Mouse (Mus musculus): Measurements from ENCODE around the gene Gsap.

Gene Gsap

DNA sequence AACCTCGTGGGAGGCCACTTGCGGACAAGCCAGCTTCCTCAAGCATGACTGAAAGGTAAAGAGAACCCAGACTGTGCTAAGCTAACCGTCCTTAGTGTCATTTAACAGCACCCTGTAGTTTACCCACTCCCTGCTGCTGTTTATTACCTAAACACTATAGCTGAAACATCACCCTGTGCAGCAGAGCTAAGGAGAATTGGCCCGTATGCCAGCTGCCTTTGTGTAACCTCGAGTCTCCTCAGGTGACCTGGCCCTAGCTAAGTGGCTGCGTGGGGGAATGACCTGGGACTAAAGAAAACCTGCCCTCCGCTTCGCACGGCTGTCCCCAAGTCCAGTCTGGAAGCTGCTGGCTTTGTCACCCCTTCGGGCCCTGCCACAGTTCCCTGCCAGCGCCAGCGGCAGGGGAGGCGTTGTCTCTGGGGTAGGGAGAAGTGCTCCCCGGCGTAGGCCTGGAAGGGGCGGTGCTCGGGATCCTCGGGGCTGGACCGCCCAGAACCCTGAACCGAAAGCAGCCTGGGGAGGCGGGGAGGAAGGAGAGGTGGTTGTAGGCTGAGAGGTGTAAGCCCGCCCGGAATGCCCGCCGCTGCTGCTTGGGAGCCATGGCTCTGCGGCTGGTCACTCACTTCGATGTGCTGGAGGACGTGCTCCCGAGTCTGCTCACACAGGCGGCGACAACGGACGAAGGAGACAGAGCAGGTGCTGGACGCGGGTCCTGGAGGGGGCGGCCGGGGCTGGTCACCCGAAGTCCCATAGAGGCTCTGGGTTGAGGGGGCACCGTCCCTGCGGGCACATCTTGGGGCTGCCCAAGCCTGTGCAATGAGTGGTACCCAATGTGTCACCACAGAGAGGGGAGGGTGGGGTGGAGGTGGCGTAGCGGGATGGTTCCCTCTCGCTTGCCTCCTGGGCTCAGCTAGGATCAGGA, at the start of gene Gsap:
Gene Gsap, plus strand, starts transcription at position 492 of the 922 bp plus-strand sequence.
- peak; percentile 58 for DNase-seq (ENCODE audit: low read depth)

GRCm38 (mm10) chr5:21136575-21136974, 49.5 kb upstream of the Gsap start:
- DNase-seq (ENCODE audit: low read depth) = no peak

GRCm38 (mm10) chr5:21139505-21139904, 46.5 kb upstream of the Gsap start:
- DNase-seq (ENCODE audit: low read depth) = no peak

- peak; percentile 48 for DNase-seq (ENCODE audit: low read depth)
These were observed 44.9 kb upstream of the Gsap start for GRCm38 (mm10) chr5:21141133-21141551.

- no peak for DNase-seq (ENCODE audit: low read depth)
These were observed 44.4 kb upstream of the Gsap start for GRCm38 (mm10) chr5:21141626-21142025.

DNA sequence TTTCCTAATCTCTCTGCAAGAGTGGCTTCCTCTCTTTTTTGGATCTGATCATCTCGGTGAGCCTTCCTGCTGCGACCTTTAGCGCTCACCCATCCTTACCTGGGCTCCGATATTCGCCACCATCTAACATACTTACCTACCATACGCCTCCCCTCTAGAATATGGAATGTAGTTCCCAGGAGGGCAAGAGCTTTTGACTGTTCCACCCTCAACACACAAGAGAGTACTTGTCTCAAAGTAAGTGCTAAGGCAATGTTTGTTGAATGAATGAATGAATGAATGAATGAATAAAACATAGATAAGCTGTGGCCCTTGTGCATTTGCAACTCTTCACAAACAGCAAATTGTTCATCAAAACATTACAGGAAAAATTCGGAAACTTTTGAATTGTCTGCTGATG, 43.0 kb upstream of the Gsap start:
- no peak for DNase-seq (ENCODE audit: low read depth)

DNA sequence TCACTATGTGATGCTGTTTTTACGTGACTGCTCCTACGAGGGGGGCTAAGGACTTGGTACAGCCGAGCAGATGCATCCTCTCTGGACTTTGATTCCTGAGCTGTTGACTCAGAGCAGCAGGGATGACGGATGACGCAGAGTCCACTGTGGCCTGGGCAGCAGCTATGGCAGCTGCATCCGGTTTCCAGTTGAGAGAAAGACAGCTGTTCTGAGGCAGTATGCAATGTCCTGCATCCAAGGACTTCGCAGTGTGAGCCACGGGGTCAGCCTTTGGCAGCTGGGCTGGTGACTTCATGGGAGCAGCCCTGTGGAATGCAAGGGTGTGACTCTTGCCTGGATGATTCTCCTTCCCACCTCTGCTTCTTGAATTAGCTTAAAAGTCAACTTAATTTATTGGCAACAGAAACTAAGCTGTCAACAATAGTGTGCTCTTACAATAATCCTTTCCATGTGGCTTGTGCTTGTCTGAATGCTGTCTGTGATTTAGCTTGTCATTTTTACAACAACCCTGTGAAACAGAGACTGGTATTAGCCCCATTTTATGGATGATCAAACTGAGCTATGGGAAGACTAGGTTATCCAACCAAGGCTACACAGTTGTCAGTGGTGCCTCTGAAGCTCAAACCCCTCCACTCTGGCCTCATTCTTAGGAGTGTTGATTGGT, 41.4 kb upstream of the Gsap start:
- DNase-seq (ENCODE audit: low read depth) = peak; percentile 54

- no peak for DNase-seq (ENCODE audit: low read depth)
These were observed 37.7 kb upstream of the Gsap start for GRCm38 (mm10) chr5:21148358-21148757.

DNA sequence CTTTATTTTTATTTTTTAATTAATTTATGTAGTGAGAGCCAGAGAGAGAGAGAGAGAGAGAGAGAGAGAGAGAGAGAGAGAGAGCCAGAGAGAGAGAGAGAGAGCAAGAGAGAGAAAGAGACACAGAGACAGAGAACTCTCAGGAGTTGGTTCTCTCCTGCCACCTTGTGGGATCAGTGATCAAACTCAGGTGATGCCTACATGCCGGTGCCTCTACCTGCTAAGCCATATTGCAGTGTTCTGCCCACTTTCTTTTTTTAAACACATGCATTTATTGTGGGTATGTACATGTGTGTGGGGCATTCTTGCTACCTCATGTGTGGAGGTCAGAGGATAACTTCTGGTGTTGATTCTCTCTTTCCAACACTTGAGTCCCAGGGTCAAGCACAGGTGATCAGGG, 32.4 kb upstream of the Gsap start:
- DNase-seq (ENCODE audit: low read depth) = peak; percentile 15

GRCm38 (mm10) chr5:21156770-21157169, 29.3 kb upstream of the Gsap start:
- no peak for DNase-seq (ENCODE audit: low read depth)

GRCm38 (mm10) chr5:21159536-21159935, 26.5 kb upstream of the Gsap start:
- DNase-seq (ENCODE audit: low read depth) = no peak

DNA sequence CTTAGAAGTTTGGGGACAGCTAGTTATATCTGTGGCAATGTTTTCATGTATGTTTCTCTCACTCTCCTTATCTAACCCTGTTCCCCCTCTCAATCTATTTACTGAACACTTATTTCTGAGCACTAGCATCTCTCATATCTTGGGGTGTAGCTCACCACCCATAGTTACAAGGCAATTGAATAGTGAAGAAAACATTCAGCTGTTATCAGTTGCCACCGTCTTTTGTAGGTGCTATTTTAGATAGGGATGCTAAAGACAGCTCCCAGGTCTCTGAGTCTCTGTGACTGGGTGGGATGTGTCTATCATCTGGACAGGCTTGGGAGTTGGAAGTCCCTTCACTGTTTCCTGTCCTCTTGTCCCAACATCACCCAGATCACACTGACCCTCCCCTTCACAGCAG, 25.3 kb upstream of the Gsap start:
- no peak for DNase-seq (ENCODE audit: low read depth)

DNA sequence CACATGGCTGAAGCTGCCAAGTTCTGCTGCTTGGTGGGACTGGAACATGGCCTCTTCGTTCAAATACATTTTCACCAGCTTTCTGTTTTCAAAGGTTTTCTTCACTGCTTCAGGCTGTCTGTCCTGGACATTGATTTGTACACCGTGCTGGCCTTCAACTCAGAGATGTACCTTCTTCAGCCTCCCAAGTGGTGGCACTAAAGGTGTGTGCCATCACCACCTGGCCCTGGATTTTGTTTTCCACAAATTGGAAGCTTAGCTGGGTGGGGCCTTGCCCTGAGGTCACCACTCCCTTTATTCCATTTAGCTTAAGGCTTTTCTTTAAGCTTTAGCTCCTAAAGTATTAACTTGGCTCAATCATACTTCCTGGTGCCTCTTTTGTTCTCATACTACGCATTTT, 22.6 kb upstream of the Gsap start:
- no peak for DNase-seq (ENCODE audit: low read depth)

DNA sequence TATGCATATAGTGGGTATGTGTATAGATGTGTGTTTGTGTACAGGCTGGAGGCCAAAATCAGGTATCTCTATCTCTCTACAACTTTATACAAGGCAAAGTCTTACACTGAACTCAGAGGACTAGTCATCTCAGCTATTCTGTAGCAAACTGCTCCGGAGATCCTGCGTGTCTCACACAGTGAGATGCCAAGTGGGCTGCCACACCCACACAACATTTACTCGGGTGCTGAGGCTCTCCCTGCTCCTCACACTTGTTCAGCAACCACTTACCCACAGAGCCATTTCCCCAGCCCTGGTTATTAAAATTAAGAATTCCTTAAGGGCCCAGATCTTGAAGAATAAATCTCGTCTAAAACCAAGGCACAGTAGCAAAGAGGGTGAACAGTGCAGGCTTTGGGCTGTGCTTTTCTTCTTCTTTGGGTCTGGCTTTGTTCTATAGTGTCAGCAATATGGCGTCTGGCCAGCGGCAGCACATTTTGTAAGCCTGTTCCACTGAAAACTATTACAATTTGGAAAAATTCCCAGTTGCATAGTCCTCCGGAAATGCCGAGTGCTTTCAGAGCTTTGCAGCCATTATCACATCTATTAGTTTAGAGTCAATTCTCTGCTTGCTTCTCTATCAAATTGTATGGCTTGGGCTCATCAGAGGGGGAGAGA, 17.2 kb upstream of the Gsap start:
- no peak for DNase-seq (ENCODE audit: low read depth)

GRCm38 (mm10) chr5:21169346-21169745, 16.7 kb upstream of the Gsap start:
- no peak for DNase-seq (ENCODE audit: low read depth)

DNA sequence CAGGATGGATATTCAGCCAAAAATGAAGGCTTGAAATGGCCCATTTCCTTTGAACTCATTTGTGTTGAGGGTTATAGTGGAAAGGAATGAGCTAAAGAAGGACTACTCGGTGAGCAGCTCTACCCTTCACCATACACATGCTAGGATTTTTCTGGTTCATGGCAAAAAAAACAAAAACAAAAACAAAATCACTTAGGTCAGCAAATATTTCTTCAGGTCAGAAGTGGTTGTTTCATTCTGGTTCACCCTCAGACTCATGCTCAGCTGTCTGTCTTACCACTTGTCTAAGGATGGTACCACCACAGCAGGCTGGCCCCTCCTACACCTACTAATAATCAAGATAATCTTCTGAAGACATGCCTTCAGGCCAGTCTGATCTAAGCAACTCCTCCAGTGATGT, 16.2 kb upstream of the Gsap start:
- DNase-seq (ENCODE audit: low read depth) = no peak

- no peak for DNase-seq (ENCODE audit: low read depth)
These were observed 15.6 kb upstream of the Gsap start for GRCm38 (mm10) chr5:21170440-21170839.

DNA sequence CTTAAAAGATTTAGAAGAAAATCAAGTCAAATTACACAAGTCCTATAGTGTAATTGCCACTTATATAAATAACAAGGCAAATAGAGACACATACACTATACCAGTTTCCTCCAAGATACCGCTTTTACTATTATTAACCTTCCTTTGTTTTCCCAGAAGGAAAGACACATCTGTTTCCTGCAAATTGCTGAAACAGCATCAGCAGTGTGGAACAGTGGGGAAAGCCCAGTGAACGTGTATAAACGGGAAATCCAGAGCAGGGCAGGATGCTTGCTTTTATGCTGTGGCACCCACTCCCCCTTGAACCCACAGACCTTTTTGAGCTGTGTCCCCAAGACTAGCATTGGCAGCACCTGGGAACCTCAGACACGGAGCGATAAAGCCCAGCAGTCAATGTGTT, 15.2 kb upstream of the Gsap start:
- DNase-seq (ENCODE audit: low read depth) = no peak

DNA sequence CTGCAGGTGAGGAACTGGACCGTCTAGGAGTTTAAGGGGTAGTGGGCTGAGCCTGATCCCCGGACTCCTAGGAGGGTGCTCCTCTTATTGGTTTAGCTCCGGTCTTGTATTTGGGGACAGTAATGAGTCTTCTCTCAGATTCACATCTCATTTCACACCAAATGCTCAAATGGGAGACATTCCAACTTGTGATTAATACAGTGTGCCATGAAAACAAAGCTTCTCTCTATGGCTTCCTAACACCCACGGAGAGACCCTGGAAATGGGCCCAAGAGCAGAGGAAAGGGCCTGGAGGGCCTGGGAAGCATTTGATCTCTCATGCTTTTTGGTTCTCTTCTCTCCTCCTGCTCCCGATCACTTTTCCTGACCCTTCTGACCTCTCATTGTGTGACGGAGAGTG, 14.7 kb upstream of the Gsap start:
- DNase-seq (ENCODE audit: low read depth) = no peak

DNA sequence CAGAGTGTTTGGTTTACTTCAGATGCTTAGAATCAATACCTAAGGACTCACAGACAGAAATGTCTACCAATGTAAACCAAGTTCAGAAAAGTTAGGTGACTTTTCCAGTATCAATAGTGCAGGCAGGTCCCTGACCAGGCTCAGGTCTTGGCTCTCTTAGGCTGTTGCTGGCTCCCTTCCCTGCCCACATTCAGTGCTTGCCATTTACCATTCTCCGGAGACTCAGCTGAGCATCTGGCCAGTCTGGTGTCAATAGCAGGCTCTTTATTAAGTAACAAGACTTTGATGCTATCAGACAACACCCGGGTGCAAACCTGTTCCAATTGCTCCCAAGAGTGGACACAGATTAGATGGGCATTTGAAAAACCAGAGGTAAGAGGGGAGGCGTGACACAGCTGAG, 13.7 kb upstream of the Gsap start:
- no peak for DNase-seq (ENCODE audit: low read depth)

DNA sequence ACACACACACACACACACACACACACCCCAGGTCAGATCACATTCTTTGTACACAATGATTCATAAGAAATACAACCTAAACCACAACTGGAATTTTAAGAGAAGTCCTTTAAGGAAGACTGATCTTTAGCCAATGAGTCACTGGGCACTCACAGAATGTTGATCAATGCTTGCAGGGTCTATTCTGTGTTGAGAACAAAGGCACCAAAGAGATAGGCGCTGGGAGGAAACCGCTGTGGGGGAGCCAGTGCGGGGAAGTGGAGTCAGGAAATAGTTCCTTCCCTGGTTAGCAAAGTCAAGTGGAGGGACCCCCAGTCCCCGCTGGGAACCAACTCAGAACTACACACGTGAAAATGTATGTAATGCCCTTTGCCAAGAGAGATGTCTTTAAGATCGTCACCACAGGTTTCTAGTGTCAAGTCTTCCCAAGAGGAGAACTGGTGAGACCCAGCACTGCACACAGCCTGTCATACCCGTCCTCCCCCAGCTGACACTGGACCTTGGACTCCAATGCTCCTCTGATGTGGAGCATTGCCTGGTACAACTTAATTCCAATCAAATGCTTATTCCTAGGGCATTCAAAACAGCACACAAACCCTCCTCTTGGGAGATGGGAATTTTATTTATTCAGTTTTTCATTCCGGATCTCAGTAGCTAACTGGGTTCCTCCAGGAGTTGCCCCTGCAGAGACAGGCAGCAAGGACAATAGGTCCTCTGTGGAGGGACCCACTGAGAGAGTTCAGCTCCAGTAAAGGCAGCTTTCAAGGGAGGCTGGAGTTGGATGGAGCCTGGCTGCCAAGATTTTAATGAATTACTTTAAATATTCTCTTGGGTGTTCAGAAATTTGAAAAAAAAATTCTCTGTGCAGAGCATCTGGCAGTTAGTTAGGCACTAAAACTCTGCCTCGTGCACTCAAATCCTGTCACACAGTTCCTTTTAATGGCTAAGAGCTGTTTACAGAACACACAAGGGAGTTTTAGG, 10.6 kb upstream of the Gsap start:
- no peak for DNase-seq (ENCODE audit: low read depth)

GRCm38 (mm10) chr5:21179496-21179895, 6.6 kb upstream of the Gsap start:
- DNase-seq (ENCODE audit: low read depth) = no peak

Data from 416B (cell line).